Mouse (Mus musculus): ENCODE measurements around the gene Gga2. TPM values are rescaled to one million over a fixed set of nuclear protein-coding genes. Genes with fewer than 3 reads are reported as not detected.

The Gga2 gene
- 79.8 and 98.4 TPM in 2 replicates for polyA plus RNA-seq (2016; fragmentation: Nextera tagmentation; extraction: Ambion mirVana)

GRCm38 (mm10) chr7:122020667-122021354 is at the start of gene Gga2:
TSS of gene Gga2 (minus strand) at chr7:122021222.
- no peaks in the 10 kb centered on the region for H3K27me3 ChIP-seq (ENCODE audit: insufficient read depth, poor library complexity, severe bottlenecking)
- under 1% methylated on average over 50 of the region's 50 CpGs for WGBS
- H3K4me3 ChIP-seq = peak within 1 kb of the TSS; percentile 86
- no peaks in the 10 kb centered on the region for H3K9me3 ChIP-seq
- DNase-seq (ENCODE audit: low spot score) = peak; percentile 90
- H3K27ac ChIP-seq = peak within 1 kb of the TSS; percentile 95
- H3K4me1 ChIP-seq (replicated peaks) = peaks cover 31% of the 10 kb centered on the region
- peaks cover 18% of the 10 kb centered on the region for H3K36me3 ChIP-seq

GRCm38 (mm10) chr7:122067517-122068381 is 46.7 kb upstream of the Gga2 start:
- Histone ChIP-seq H3K4me1 (replicated peaks) (peaks cover 35% of the 10 kb centered on the region), H3K36me3 (peaks cover 46% of the 10 kb centered on the region), H3K27ac (peak overlapping the region; percentile 98), H3K4me3 (peak overlapping the region; percentile 100), H3K9me3 (no peaks in the 10 kb centered on the region), H3K27me3 (ENCODE audit: insufficient read depth, poor library complexity, severe bottlenecking) (no peaks in the 10 kb centered on the region)
- 1% methylated on average over 58 of the region's 58 CpGs for WGBS
- no peak for DNase-seq (ENCODE audit: low spot score)

- Histone ChIP-seq H3K4me1 (replicated peaks) (peaks cover 35% of the 10 kb centered on the region), H3K27ac (peak within 1 kb of the TSS; percentile 98)
- WGBS = under 1% methylated on average over 60 of the region's 60 CpGs
Observed at GRCm38 (mm10) chr7:122066945-122067516, 46.0 kb upstream of the Gga2 start, which contains the start of the genes Ubfd1 and Ears2. TSS of gene Ubfd1 (plus strand) at chr7:122067175. TSS of gene Ears2 (minus strand) at chr7:122067263.

GRCm38 (mm10) chr7:122066102-122066944 is 45.3 kb upstream of the Gga2 start:
- peaks cover 46% of the 10 kb centered on the region for H3K36me3 ChIP-seq
- no peak for DNase-seq (ENCODE audit: low spot score)
- peak overlapping the region; percentile 98 for H3K27ac ChIP-seq
- no peaks in the 10 kb centered on the region for H3K9me3 ChIP-seq
- 21% methylated on average over 31 of the region's 31 CpGs for WGBS
- peak overlapping the region; percentile 100 for H3K4me3 ChIP-seq
- no peaks in the 10 kb centered on the region for H3K27me3 ChIP-seq (ENCODE audit: insufficient read depth, poor library complexity, severe bottlenecking)
- peaks cover 35% of the 10 kb centered on the region for H3K4me1 ChIP-seq (replicated peaks)

More at GRCm38 (mm10) chr7:122066945-122067516, 46.0 kb upstream of the Gga2 start, which contains the start of the genes Ubfd1 and Ears2:
- Histone ChIP-seq H3K27me3 (ENCODE audit: insufficient read depth, poor library complexity, severe bottlenecking) (no peaks in the 10 kb centered on the region), H3K9me3 (no peaks in the 10 kb centered on the region), H3K4me3 (peak within 1 kb of the TSS; percentile 100), H3K36me3 (peaks cover 46% of the 10 kb centered on the region)
- DNase-seq (ENCODE audit: low spot score) = peak; percentile 98

- Histone ChIP-seq H3K9me3 (no peaks in the 10 kb centered on the region), H3K27me3 (ENCODE audit: insufficient read depth, poor library complexity, severe bottlenecking) (no peaks in the 10 kb centered on the region), H3K4me3 (peak overlapping the region; percentile 100), H3K27ac (no peak overlapping the region), H3K36me3 (peaks cover 46% of the 10 kb centered on the region), H3K4me1 (replicated peaks) (peaks cover 35% of the 10 kb centered on the region)
- WGBS = 92% methylated on average over 1 of the region's 1 CpGs
- DNase-seq (ENCODE audit: low spot score) = no peak
Observed at GRCm38 (mm10) chr7:122065656-122066055, 44.6 kb upstream of the Gga2 start.

- H3K27ac ChIP-seq = no peak overlapping the region
- no peak for DNase-seq (ENCODE audit: low spot score)
- H3K27me3 ChIP-seq (ENCODE audit: insufficient read depth, poor library complexity, severe bottlenecking) = no peaks in the 10 kb centered on the region
- H3K4me1 ChIP-seq (replicated peaks) = no peaks in the 10 kb centered on the region
- 91% methylated on average over 5 of the region's 5 CpGs for WGBS
- peaks cover 2% of the 10 kb centered on the region; the same call in 1 of the 2 replicates for H3K9me3 ChIP-seq
- H3K36me3 ChIP-seq = peaks cover 90% of the 10 kb centered on the region
- H3K4me3 ChIP-seq = no peak overlapping the region
Observed at GRCm38 (mm10) chr7:122056633-122057032, 35.6 kb upstream of the Gga2 start.

- Histone ChIP-seq H3K36me3 (peaks cover 86% of the 10 kb centered on the region), H3K4me3 (no peak overlapping the region), H3K4me1 (replicated peaks) (no peaks in the 10 kb centered on the region), H3K9me3 (no peaks in the 10 kb centered on the region), H3K27ac (no peak overlapping the region), H3K27me3 (ENCODE audit: insufficient read depth, poor library complexity, severe bottlenecking) (no peaks in the 10 kb centered on the region)
- WGBS = 92% methylated on average over 1 of the region's 1 CpGs
- no peak for DNase-seq (ENCODE audit: low spot score)
Observed at GRCm38 (mm10) chr7:122050834-122051233, 29.8 kb upstream of the Gga2 start.

- WGBS = 97% methylated on average over 9 of the region's 9 CpGs
- H3K9me3 ChIP-seq = no peaks in the 10 kb centered on the region
- H3K36me3 ChIP-seq = peaks cover 72% of the 10 kb centered on the region
- H3K27ac ChIP-seq = no peak overlapping the region
- no peak overlapping the region for H3K4me3 ChIP-seq
- no peak for DNase-seq (ENCODE audit: low spot score)
- no peaks in the 10 kb centered on the region for H3K27me3 ChIP-seq (ENCODE audit: insufficient read depth, poor library complexity, severe bottlenecking)
- no peaks in the 10 kb centered on the region for H3K4me1 ChIP-seq (replicated peaks)
Observed at GRCm38 (mm10) chr7:122048191-122048590, 27.2 kb upstream of the Gga2 start.

- no peaks in the 10 kb centered on the region for H3K9me3 ChIP-seq
- H3K4me3 ChIP-seq = no peak overlapping the region
- no peak for DNase-seq (ENCODE audit: low spot score)
- H3K27ac ChIP-seq = no peak overlapping the region
- WGBS = 90% methylated on average over 2 of the region's 2 CpGs
- H3K4me1 ChIP-seq (replicated peaks) = no peaks in the 10 kb centered on the region
- peaks cover 72% of the 10 kb centered on the region for H3K36me3 ChIP-seq
- H3K27me3 ChIP-seq (ENCODE audit: insufficient read depth, poor library complexity, severe bottlenecking) = no peaks in the 10 kb centered on the region
Observed at GRCm38 (mm10) chr7:122046813-122047212, 25.8 kb upstream of the Gga2 start.

- WGBS = 91% methylated on average over 1 of the region's 1 CpGs
- H3K27ac ChIP-seq = no peak overlapping the region
- H3K9me3 ChIP-seq = no peaks in the 10 kb centered on the region
- DNase-seq (ENCODE audit: low spot score) = no peak
- peaks cover 74% of the 10 kb centered on the region for H3K36me3 ChIP-seq
- H3K4me1 ChIP-seq (replicated peaks) = no peaks in the 10 kb centered on the region
- H3K4me3 ChIP-seq = no peak overlapping the region
- no peaks in the 10 kb centered on the region for H3K27me3 ChIP-seq (ENCODE audit: insufficient read depth, poor library complexity, severe bottlenecking)
Observed at GRCm38 (mm10) chr7:122045711-122046110, 24.7 kb upstream of the Gga2 start.

GRCm38 (mm10) chr7:122045181-122045634 is 24.2 kb upstream of the Gga2 start:
- H3K36me3 ChIP-seq = peaks cover 75% of the 10 kb centered on the region
- no peak overlapping the region for H3K4me3 ChIP-seq
- H3K4me1 ChIP-seq (replicated peaks) = no peaks in the 10 kb centered on the region
- WGBS = 89% methylated on average over 4 of the region's 4 CpGs
- no peaks in the 10 kb centered on the region for H3K27me3 ChIP-seq (ENCODE audit: insufficient read depth, poor library complexity, severe bottlenecking)
- DNase-seq (ENCODE audit: low spot score) = no peak
- H3K9me3 ChIP-seq = no peaks in the 10 kb centered on the region
- no peak overlapping the region for H3K27ac ChIP-seq

- H3K36me3 ChIP-seq = peaks cover 79% of the 10 kb centered on the region
- no peak overlapping the region for H3K4me3 ChIP-seq
- no peak overlapping the region for H3K27ac ChIP-seq
- WGBS = 90% methylated on average over 8 of the region's 8 CpGs
- H3K9me3 ChIP-seq = no peaks in the 10 kb centered on the region
- no peak for DNase-seq (ENCODE audit: low spot score)
- no peaks in the 10 kb centered on the region for H3K4me1 ChIP-seq (replicated peaks)
- H3K27me3 ChIP-seq (ENCODE audit: insufficient read depth, poor library complexity, severe bottlenecking) = no peaks in the 10 kb centered on the region
Observed at GRCm38 (mm10) chr7:122044106-122044505, 23.1 kb upstream of the Gga2 start.

All from hindbrain, embryonic 10.5 days (tissue).